Mouse (Mus musculus) MEL (cell line): ENCODE data around the gene Ift57. TPM values are rescaled to one million over a fixed set of nuclear protein-coding genes. Genes with fewer than 3 reads are reported as not detected.

Experiments used
- DNase-seq: peaks from one replicate; pipeline ENCODE4 v3.0.0; 2011; ENCODE audit warnings: low read depth, low spot score
- H3K27ac ChIP-seq: 2 replicates; pipeline ENCODE4 v1.5.1; 2012; ENCODE audit warnings: low read depth, mild to moderate bottlenecking, control low read depth, low read length, moderate library complexity; ENCODE audit not compliant: control insufficient read depth
- H3K27me3 ChIP-seq, 2 experiments: fragments of 150-350 bp in 1 of 2; sonication (generic) in 1 of 2; 2 replicates each; pipeline ENCODE4 v1.6.1; 2012; ENCODE audit warnings: low read length in 2 of 2, mild to moderate bottlenecking in 2 of 2, improper control_type of control experiment in 1 of 2, moderate library complexity in 1 of 2; ENCODE audit not compliant: insufficient read depth in 2 of 2, control insufficient read depth in 1 of 2
- H3K36me3 ChIP-seq, 2 experiments: 2 replicates each; pipeline ENCODE4 v1.6.1; 2012 to 2014; ENCODE audit warnings: low read length in 2 of 2, improper control_type of control experiment in 1 of 2, inconsistent platforms in 1 of 2, mild to moderate bottlenecking in 1 of 2; ENCODE audit not compliant: insufficient read depth in 2 of 2, control insufficient read depth in 1 of 2
- H3K4me1 ChIP-seq, 2 experiments: fragments of 150-350 bp in 1 of 2; sonication (generic) in 1 of 2; 2 replicates each; pipeline ENCODE4 v1.6.1; 2012; ENCODE audit warnings: low read length in 2 of 2, improper control_type of control experiment in 1 of 2, mild to moderate bottlenecking in 1 of 2; ENCODE audit not compliant: insufficient read depth in 2 of 2, control insufficient read depth in 1 of 2
- H3K4me3 ChIP-seq, 2 experiments: fragments of 150-350 bp in 1 of 2; sonication (generic) in 1 of 2; 2 replicates each; pipeline ENCODE4 v1.5.1; 2012; ENCODE audit warnings: low read depth in 2 of 2, low read length in 2 of 2, mild to moderate bottlenecking in 2 of 2, moderate library complexity in 2 of 2, control low read depth in 1 of 2, improper control_type of control experiment in 1 of 2; ENCODE audit not compliant: control insufficient read depth in 1 of 2, insufficient read depth in 1 of 2
- H3K79me2 ChIP-seq: 2 replicates; pipeline ENCODE4 v1.6.1; 2012; ENCODE audit warnings: mild to moderate bottlenecking, low read length, moderate library complexity; ENCODE audit not compliant: control insufficient read depth, poor library complexity, insufficient read depth
- H3K9ac ChIP-seq: 2 replicates; pipeline ENCODE4 v1.6.1; 2012; ENCODE audit warnings: low read depth, mild to moderate bottlenecking, control low read depth, low read length, moderate library complexity; ENCODE audit not compliant: control insufficient read depth, poor library complexity, severe bottlenecking
- H3K9me3 ChIP-seq: fragments of 150-350 bp; sonication (generic); replicated peaks from 2 replicates; pipeline ENCODE4 v1.6.1; 2012; ENCODE audit warnings: mild to moderate bottlenecking, low read length, improper control_type of control experiment, moderate library complexity; ENCODE audit not compliant: insufficient read depth
- ELF1 ChIP-seq: IDR thresholded peaks from 2 replicates; pipeline ENCODE4 v1.6.1; 2014; ENCODE audit warnings: low read depth, mild to moderate bottlenecking, inconsistent platforms, low read length, improper control_type of control experiment, moderate library complexity
- EP300 ChIP-seq, 2 experiments: IDR thresholded peaks; 2 replicates each; pipeline ENCODE4 v1.6.1; 2011; ENCODE audit warnings: improper control_type of control experiment in 2 of 2, low read length in 2 of 2, low read depth in 1 of 2, mild to moderate bottlenecking in 1 of 2
- GATA1 ChIP-seq: IDR thresholded peaks from 2 replicates; pipeline ENCODE4 v1.6.1; 2011; ENCODE audit warnings: low read depth, low read length, improper control_type of control experiment
- JUND ChIP-seq: IDR thresholded peaks from 2 replicates; pipeline ENCODE4 v1.6.1; 2011; ENCODE audit warnings: low read depth, mild to moderate bottlenecking, improper control_type of control experiment, low read length
- MAZ ChIP-seq: IDR thresholded peaks from 2 replicates; pipeline ENCODE4 v1.6.1; 2012; ENCODE audit warnings: low read depth, mild to moderate bottlenecking, inconsistent platforms, low read length, improper control_type of control experiment
- MEF2A ChIP-seq: IDR thresholded peaks from 2 replicates; pipeline ENCODE4 v1.6.1; 2014; ENCODE audit warnings: low read depth, mild to moderate bottlenecking, inconsistent platforms, low read length, improper control_type of control experiment; ENCODE audit not compliant: poor library complexity, insufficient replicate concordance, severe bottlenecking; ENCODE audit errors: extremely low read depth
- MYC ChIP-seq: IDR thresholded peaks from 2 replicates; pipeline ENCODE4 v1.6.1; 2011; ENCODE audit warnings: low read depth, mild to moderate bottlenecking, low read length, improper control_type of control experiment, moderate library complexity
- NRF1 ChIP-seq: IDR thresholded peaks from 2 replicates; pipeline ENCODE4 v1.6.1; 2014; ENCODE audit warnings: low read depth, mild to moderate bottlenecking, inconsistent platforms, low read length, improper control_type of control experiment, moderate library complexity; ENCODE audit not compliant: poor library complexity, insufficient read depth, severe bottlenecking
- POLR2AphosphoS2 ChIP-seq: IDR thresholded peaks from 2 replicates; pipeline ENCODE4 v1.6.1; 2011; ENCODE audit warnings: low read length, improper control_type of control experiment
- RAD21 ChIP-seq: IDR thresholded peaks from 2 replicates; pipeline ENCODE4 v1.6.1; 2011; ENCODE audit warnings: mild to moderate bottlenecking, low read depth, low read length, improper control_type of control experiment
- SIN3A ChIP-seq: IDR thresholded peaks from 2 replicates; pipeline ENCODE4 v1.6.1; 2012; ENCODE audit warnings: low read length, improper control_type of control experiment, inconsistent platforms
- SMC3 ChIP-seq: IDR thresholded peaks from 2 replicates; pipeline ENCODE4 v1.6.1; 2011; ENCODE audit warnings: low read depth, low read length, improper control_type of control experiment
- TAL1 ChIP-seq: IDR thresholded peaks from 2 replicates; pipeline ENCODE4 v1.6.1; 2012; ENCODE audit warnings: mild to moderate bottlenecking, inconsistent platforms, low read length, moderate library complexity, mixed read lengths
- TCF12 ChIP-seq: IDR thresholded peaks from 2 replicates; pipeline ENCODE4 v1.6.1; 2014; ENCODE audit warnings: low read depth, mild to moderate bottlenecking, inconsistent platforms, low read length, improper control_type of control experiment, moderate library complexity
- UBTF ChIP-seq: IDR thresholded peaks from 2 replicates; pipeline ENCODE4 v1.6.1; 2012; ENCODE audit warnings: low read depth, mild to moderate bottlenecking, inconsistent platforms, low read length, improper control_type of control experiment, moderate library complexity, borderline replicate concordance; ENCODE audit not compliant: insufficient read depth
- USF2 ChIP-seq, 2 experiments: IDR thresholded peaks; 2 replicates each; pipeline ENCODE4 v1.6.1; 2011 to 2012; ENCODE audit warnings: improper control_type of control experiment in 2 of 2, low read length in 2 of 2, borderline replicate concordance in 1 of 2, inconsistent platforms in 1 of 2, low read depth in 1 of 2, mild to moderate bottlenecking in 1 of 2; ENCODE audit not compliant: insufficient read depth in 1 of 2
- ZC3H11A ChIP-seq: IDR thresholded peaks from 2 replicates; pipeline ENCODE4 v1.6.1; 2012; ENCODE audit warnings: low read depth, mild to moderate bottlenecking, inconsistent platforms, low read length, improper control_type of control experiment
- ZNF384 ChIP-seq: IDR thresholded peaks from 2 replicates; pipeline ENCODE4 v1.6.1; 2012; ENCODE audit warnings: low read depth, mild to moderate bottlenecking, inconsistent platforms, low read length, improper control_type of control experiment
- polyA plus RNA-seq, 2 experiments: library from polyadenylated mRNA; stranded (reverse) in 1 of 2; unstranded in 1 of 2; fragments of >175 nt in 1 of 2; fragments of >200 nt in 1 of 2; gene quantifications; 2 replicates each; pipeline versions ENCODE4 v1.2.1 to v1.2.4; 2012; ENCODE audit warnings: low replicate concordance in 2 of 2, low read depth in 1 of 2; ENCODE audit not compliant: insufficient read length in 2 of 2, insufficient read depth in 1 of 2, missing spikeins in 1 of 2
- total RNA-seq: library from RNA; depleted of rRNA; stranded (reverse); fragments of 300-350 nt; gene quantifications from 2 replicates; pipeline ENCODE4 v1.2.3, GENCODE M21; 2012

Gene Ift57
- total and polyA plus RNA-seq, 3 experiments = 5.7 to 11.1 TPM; not detected in 1

DNA sequence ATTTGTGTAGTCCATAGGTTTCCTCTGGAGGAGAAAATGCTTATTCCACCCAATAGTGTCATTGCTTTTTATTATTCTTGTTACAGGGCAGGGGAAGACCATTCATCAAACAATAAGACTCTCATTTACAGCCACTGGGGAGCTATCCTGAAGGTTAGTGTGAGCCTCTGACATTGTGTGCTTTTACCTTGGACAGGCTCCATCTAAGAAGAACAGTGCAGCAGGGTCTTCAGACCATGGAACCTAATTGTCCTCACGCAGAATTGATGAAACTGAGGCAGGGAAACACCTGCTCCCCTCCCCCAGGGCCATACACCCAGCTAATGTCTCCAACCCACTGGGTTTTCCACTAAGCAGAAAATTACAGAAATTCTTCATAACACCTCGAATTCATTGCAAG, 104.0 kb downstream of the Ift57 start:
- no peak overlapping the region for H3K27ac ChIP-seq
- H3K4me1 ChIP-seq = peaks cover 20 to 55% of the 10 kb centered on the region in 2 experiments
- H3K27me3 ChIP-seq = no peaks in the 10 kb centered on the region
- no peaks in the 10 kb centered on the region; the same call in 1 of the 2 replicates for H3K79me2 ChIP-seq
- TF ChIP-seq USF2 (IDR thresholded peaks at IDR 0.05; ENCODE audit: borderline replicate concordance in 1 of 2, insufficient read depth in 1 of 2, low read depth in 1 of 2, low read length in 2 of 2) = no peak
- TF ChIP-seq ELF1 = no peak
- no peak for TF ChIP-seq RAD21
- TF ChIP-seq NRF1 = no peak
- TF ChIP-seq TCF12 = no peak
- TF ChIP-seq GATA1 = no peak
- no peak for TF ChIP-seq SMC3
- TF ChIP-seq POLR2AphosphoS2 = no peak
- no peak for TF ChIP-seq UBTF
- TF ChIP-seq ZC3H11A = no peak
- peaks cover 0 to 60% of the 10 kb centered on the region in 2 experiments; a peak in 2 of 4 replicates for H3K36me3 ChIP-seq
- H3K4me3 ChIP-seq = no peak overlapping the region
- no peaks in the 10 kb centered on the region for H3K9me3 ChIP-seq
- H3K9ac ChIP-seq = no peak overlapping the region
- no peak for DNase-seq

DNA sequence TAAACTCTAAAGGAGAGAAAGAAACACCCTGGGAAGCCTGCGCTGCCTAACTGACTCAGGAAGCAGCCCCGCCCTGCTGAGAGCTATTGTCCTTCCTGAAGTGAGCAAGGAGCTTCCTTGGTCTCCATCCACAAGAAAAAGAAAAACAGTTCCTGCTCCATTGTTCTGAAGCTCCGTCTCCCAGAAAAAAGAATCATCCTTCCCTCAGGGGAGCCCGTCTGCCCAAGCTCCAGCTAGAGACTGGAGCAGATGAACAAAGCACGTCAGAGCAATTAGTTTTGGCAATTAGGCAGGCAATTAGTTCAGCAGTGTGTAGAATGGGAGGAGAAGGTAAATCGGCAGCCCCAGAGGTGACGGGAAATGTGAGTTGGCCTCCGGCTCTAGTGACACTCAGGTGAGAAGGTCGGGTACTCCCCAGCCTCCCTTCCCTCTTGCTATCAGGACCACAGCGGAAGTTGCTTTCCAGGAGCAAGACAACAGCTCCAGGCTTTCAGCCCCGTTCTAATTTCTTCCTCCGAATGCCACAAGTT, 105.0 kb downstream of the Ift57 start:
- Histone ChIP-seq H3K27ac (peak overlapping the region; percentile 48), H3K4me1 (peaks cover 15 to 46% of the 10 kb centered on the region in 2 experiments), H3K79me2 (no peaks in the 10 kb centered on the region; the same call in 1 of the 2 replicates), H3K27me3 (no peaks in the 10 kb centered on the region), H3K36me3 (peaks cover 0 to 52% of the 10 kb centered on the region in 2 experiments; a peak in 2 of 4 replicates), H3K9ac (peak overlapping the region; percentile 61), H3K9me3 (no peaks in the 10 kb centered on the region), H3K4me3 (peak overlapping the region; percentile 34 to 52)
- DNase-seq = peak; percentile 52
- TF ChIP-seq MEF2A = no peak
- TF ChIP-seq TCF12 = 0 out of 2 replicates have a peak, but pooled peaks have one; percentile 17
- TF ChIP-seq MYC = no peak
- peak in 1 of 2 experiments; percentile 40; a peak in 1 of 4 replicates for TF ChIP-seq EP300 (IDR thresholded peaks at IDR 0.05; ENCODE audit: low read depth in 1 of 2, low read length in 2 of 2)
- TF ChIP-seq JUND = no peak
- no peak for TF ChIP-seq NRF1
- peak; percentile 6; the same call in 1 of the 2 replicates for TF ChIP-seq ELF1
- no peak for TF ChIP-seq TAL1
- TF ChIP-seq MAZ = peak; percentile 67; the same call in 1 of the 2 replicates
- no peak for TF ChIP-seq ZNF384
- TF ChIP-seq USF2 (IDR thresholded peaks at IDR 0.05; ENCODE audit: borderline replicate concordance in 1 of 2, insufficient read depth in 1 of 2, low read depth in 1 of 2, low read length in 2 of 2) = no peak
- TF ChIP-seq SIN3A = 0 out of 2 replicates have a peak, but pooled peaks have one; percentile 29
